Mouse (Mus musculus) cortical plate, adult 2 months (tissue): ENCODE results near the gene Agmo.

Experiments
- CTCF ChIP-seq: fragments of 200-500 bp; IDR thresholded peaks from 2 replicates; pipeline ENCODE4 v1.5.1; 2011; ENCODE audit warnings: mild to moderate bottlenecking, control low read depth, low read length; ENCODE audit not compliant: insufficient read depth; ENCODE audit errors: extremely low read depth
- POLR2A ChIP-seq: fragments of 200-500 bp; IDR thresholded peaks from 2 replicates; pipeline ENCODE4 v1.6.1; 2011; ENCODE audit warnings: mild to moderate bottlenecking, low read length, control low read depth; ENCODE audit not compliant: insufficient read depth; ENCODE audit errors: extremely low read depth

- TF ChIP-seq POLR2A: no peak
- TF ChIP-seq CTCF: no peak
These were observed 161.1 kb downstream of the Agmo start for GRCm38 (mm10) chr12:37402541-37402940.
